Mouse (Mus musculus) MEL (cell line): Measurements from ENCODE around the gene Arl8a. TPM values are rescaled to one million over a fixed set of nuclear protein-coding genes. Genes with fewer than 3 reads are reported as not detected.
"Not testable (repeated sequence)": the region's sequence is repeated elsewhere in the genome, so short reads cannot be mapped to it uniquely, and the experiment has no call there.

Experiments used
- DNase-seq: peaks from one replicate; pipeline ENCODE4 v3.0.0; 2011; ENCODE audit warnings: low read depth, low spot score
- H3K27ac ChIP-seq: 2 replicates; pipeline ENCODE4 v1.5.1; 2012; ENCODE audit warnings: low read depth, mild to moderate bottlenecking, control low read depth, low read length, moderate library complexity; ENCODE audit not compliant: control insufficient read depth
- H3K27me3 ChIP-seq, 2 experiments: fragments of 150-350 bp in 1 of 2; sonication (generic) in 1 of 2; 2 replicates each; pipeline ENCODE4 v1.6.1; 2012; ENCODE audit warnings: low read length in 2 of 2, mild to moderate bottlenecking in 2 of 2, improper control_type of control experiment in 1 of 2, moderate library complexity in 1 of 2; ENCODE audit not compliant: insufficient read depth in 2 of 2, control insufficient read depth in 1 of 2
- H3K36me3 ChIP-seq, 2 experiments: 2 replicates each; pipeline ENCODE4 v1.6.1; 2012 to 2014; ENCODE audit warnings: low read length in 2 of 2, improper control_type of control experiment in 1 of 2, inconsistent platforms in 1 of 2, mild to moderate bottlenecking in 1 of 2; ENCODE audit not compliant: insufficient read depth in 2 of 2, control insufficient read depth in 1 of 2
- H3K4me1 ChIP-seq, 2 experiments: fragments of 150-350 bp in 1 of 2; sonication (generic) in 1 of 2; 2 replicates each; pipeline ENCODE4 v1.6.1; 2012; ENCODE audit warnings: low read length in 2 of 2, improper control_type of control experiment in 1 of 2, mild to moderate bottlenecking in 1 of 2; ENCODE audit not compliant: insufficient read depth in 2 of 2, control insufficient read depth in 1 of 2
- H3K4me3 ChIP-seq, 2 experiments: fragments of 150-350 bp in 1 of 2; sonication (generic) in 1 of 2; 2 replicates each; pipeline ENCODE4 v1.5.1; 2012; ENCODE audit warnings: low read depth in 2 of 2, low read length in 2 of 2, mild to moderate bottlenecking in 2 of 2, moderate library complexity in 2 of 2, control low read depth in 1 of 2, improper control_type of control experiment in 1 of 2; ENCODE audit not compliant: control insufficient read depth in 1 of 2, insufficient read depth in 1 of 2
- H3K79me2 ChIP-seq: 2 replicates; pipeline ENCODE4 v1.6.1; 2012; ENCODE audit warnings: mild to moderate bottlenecking, low read length, moderate library complexity; ENCODE audit not compliant: control insufficient read depth, poor library complexity, insufficient read depth
- H3K9ac ChIP-seq: 2 replicates; pipeline ENCODE4 v1.6.1; 2012; ENCODE audit warnings: low read depth, mild to moderate bottlenecking, control low read depth, low read length, moderate library complexity; ENCODE audit not compliant: control insufficient read depth, poor library complexity, severe bottlenecking
- H3K9me3 ChIP-seq: fragments of 150-350 bp; sonication (generic); replicated peaks from 2 replicates; pipeline ENCODE4 v1.6.1; 2012; ENCODE audit warnings: mild to moderate bottlenecking, low read length, improper control_type of control experiment, moderate library complexity; ENCODE audit not compliant: insufficient read depth
- BHLHE40 ChIP-seq: IDR thresholded peaks from 2 replicates; pipeline ENCODE4 v1.6.1; 2012; ENCODE audit warnings: low read depth, mild to moderate bottlenecking, inconsistent platforms, low read length, improper control_type of control experiment, borderline replicate concordance
- CHD1 ChIP-seq: IDR thresholded peaks from 2 replicates; pipeline ENCODE4 v1.6.1; 2012; ENCODE audit warnings: low read depth, mild to moderate bottlenecking, inconsistent platforms, low read length, improper control_type of control experiment
- CTCF ChIP-seq, 3 experiments: IDR thresholded peaks in 2 of 3; conservative IDR thresholded peaks in 1 of 3; 2 replicates each; pipeline ENCODE4 v1.5.1; 2011 to 2012; ENCODE audit warnings: low read length in 3 of 3, low read depth in 2 of 3, mild to moderate bottlenecking in 2 of 3, improper control_type of control experiment in 1 of 3, inconsistent platforms in 1 of 3, mixed read lengths in 1 of 3, moderate library complexity in 1 of 3; ENCODE audit not compliant: control insufficient read depth in 1 of 3, insufficient read depth in 1 of 3, poor library complexity in 1 of 3, severe bottlenecking in 1 of 3
- JUND ChIP-seq: IDR thresholded peaks from 2 replicates; pipeline ENCODE4 v1.6.1; 2011; ENCODE audit warnings: low read depth, mild to moderate bottlenecking, improper control_type of control experiment, low read length
- KAT2A ChIP-seq: conservative IDR thresholded peaks from 2 replicates; pipeline ENCODE4 v1.6.1; 2012; ENCODE audit warnings: low read depth, low read length, improper control_type of control experiment, inconsistent platforms
- MAX ChIP-seq: IDR thresholded peaks from 2 replicates; pipeline ENCODE4 v1.6.1; 2011; ENCODE audit warnings: low read length, improper control_type of control experiment
- MXI1 ChIP-seq: IDR thresholded peaks from 2 replicates; pipeline ENCODE4 v1.6.1; 2011; ENCODE audit warnings: mild to moderate bottlenecking, low read depth, low read length, improper control_type of control experiment
- MYC ChIP-seq: IDR thresholded peaks from 2 replicates; pipeline ENCODE4 v1.6.1; 2011; ENCODE audit warnings: low read depth, mild to moderate bottlenecking, low read length, improper control_type of control experiment, moderate library complexity
- NELFE ChIP-seq: IDR thresholded peaks from 2 replicates; pipeline ENCODE4 v1.6.1; 2011; ENCODE audit warnings: low read depth, low read length, improper control_type of control experiment
- POLR2AphosphoS2 ChIP-seq: IDR thresholded peaks from 2 replicates; pipeline ENCODE4 v1.6.1; 2011; ENCODE audit warnings: low read length, improper control_type of control experiment
- POLR2AphosphoS5 ChIP-seq: IDR thresholded peaks from 2 replicates; pipeline ENCODE4 v1.6.1; 2012; ENCODE audit warnings: low read depth, borderline replicate concordance, mild to moderate bottlenecking, inconsistent platforms, low read length, moderate library complexity, mixed read lengths
- RAD21 ChIP-seq: IDR thresholded peaks from 2 replicates; pipeline ENCODE4 v1.6.1; 2011; ENCODE audit warnings: mild to moderate bottlenecking, low read depth, low read length, improper control_type of control experiment
- RCOR1 ChIP-seq: IDR thresholded peaks from 2 replicates; pipeline ENCODE4 v1.6.1; 2012; ENCODE audit warnings: low read depth, mild to moderate bottlenecking, inconsistent platforms, low read length, improper control_type of control experiment
- SIN3A ChIP-seq: IDR thresholded peaks from 2 replicates; pipeline ENCODE4 v1.6.1; 2012; ENCODE audit warnings: low read length, improper control_type of control experiment, inconsistent platforms
- SMC3 ChIP-seq: IDR thresholded peaks from 2 replicates; pipeline ENCODE4 v1.6.1; 2011; ENCODE audit warnings: low read depth, low read length, improper control_type of control experiment
- TAL1 ChIP-seq: IDR thresholded peaks from 2 replicates; pipeline ENCODE4 v1.6.1; 2012; ENCODE audit warnings: mild to moderate bottlenecking, inconsistent platforms, low read length, moderate library complexity, mixed read lengths
- TBP ChIP-seq: IDR thresholded peaks from 2 replicates; pipeline ENCODE4 v1.8.0; 2011; ENCODE audit warnings: low read depth, low read length, improper control_type of control experiment
- UBTF ChIP-seq: IDR thresholded peaks from 2 replicates; pipeline ENCODE4 v1.6.1; 2012; ENCODE audit warnings: low read depth, mild to moderate bottlenecking, inconsistent platforms, low read length, improper control_type of control experiment, moderate library complexity, borderline replicate concordance; ENCODE audit not compliant: insufficient read depth
- USF1 ChIP-seq: IDR thresholded peaks from 2 replicates; pipeline ENCODE4 v1.6.1; 2014; ENCODE audit warnings: low read depth, mild to moderate bottlenecking, inconsistent platforms, low read length, improper control_type of control experiment, moderate library complexity
- ZC3H11A ChIP-seq: IDR thresholded peaks from 2 replicates; pipeline ENCODE4 v1.6.1; 2012; ENCODE audit warnings: low read depth, mild to moderate bottlenecking, inconsistent platforms, low read length, improper control_type of control experiment
- ZMIZ1 ChIP-seq: IDR thresholded peaks from 2 replicates; pipeline ENCODE4 v1.6.1; 2012; ENCODE audit warnings: low read depth, mild to moderate bottlenecking, inconsistent platforms, low read length, improper control_type of control experiment, moderate library complexity
- polyA plus RNA-seq, 2 experiments: library from polyadenylated mRNA; stranded (reverse) in 1 of 2; unstranded in 1 of 2; fragments of >175 nt in 1 of 2; fragments of >200 nt in 1 of 2; gene quantifications; 2 replicates each; pipeline versions ENCODE4 v1.2.1 to v1.2.4; 2012; ENCODE audit warnings: low replicate concordance in 2 of 2, low read depth in 1 of 2; ENCODE audit not compliant: insufficient read length in 2 of 2, insufficient read depth in 1 of 2, missing spikeins in 1 of 2
- total RNA-seq: library from RNA; depleted of rRNA; stranded (reverse); fragments of 300-350 nt; gene quantifications from 2 replicates; pipeline ENCODE4 v1.2.3, GENCODE M21; 2012

Arl8a gene
- total and polyA plus RNA-seq, 3 experiments = 8.0 to 47.7 TPM; not detected in 1

DNA sequence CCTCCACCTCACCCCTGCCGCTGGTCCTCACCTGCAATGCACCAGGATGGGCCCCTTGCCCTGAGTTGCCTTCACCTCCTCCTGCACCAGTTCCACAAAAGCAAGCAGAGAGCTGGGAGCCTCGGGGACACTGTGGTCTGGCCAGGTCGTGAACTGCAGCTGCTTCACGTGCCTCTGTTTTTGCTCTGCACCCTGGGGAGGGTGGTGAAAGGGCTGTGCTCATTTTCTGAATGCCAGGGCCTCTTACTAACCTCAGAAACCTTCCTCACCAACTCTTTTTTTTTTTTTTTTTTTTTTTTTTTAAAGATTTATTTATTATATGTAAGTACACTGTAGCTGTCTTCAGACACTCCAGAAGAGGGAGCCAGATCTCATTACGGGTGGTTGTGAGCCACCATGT is 35.4 kb upstream of the Arl8a start:
- not testable (repeated sequence) for H3K27me3 ChIP-seq, H3K9me3 ChIP-seq, H3K79me2 ChIP-seq, H3K4me3 ChIP-seq, DNase-seq, H3K9ac ChIP-seq, H3K27ac ChIP-seq, H3K4me1 ChIP-seq, H3K36me3 ChIP-seq

- Histone ChIP-seq H3K79me2 (no peaks in the 10 kb centered on the region), H3K36me3 (no peaks in the 10 kb centered on the region; a peak in 1 of 4 replicates), H3K27me3 (no peaks in the 10 kb centered on the region)
- peak; percentile 66 for DNase-seq
- TF ChIP-seq CTCF (IDR thresholded peaks at IDR 0.05 in 2 of 3, conservative IDR thresholded peaks at IDR 0.05 in 1 of 3; ENCODE audit: control insufficient read depth in 1 of 3, insufficient read depth in 1 of 3, low read depth in 2 of 3, low read length in 3 of 3, poor library complexity in 1 of 3, severe bottlenecking in 1 of 3) = peak; percentile 79 to 92 (median 90)
- peak; percentile 64 for TF ChIP-seq SMC3
- no peak for TF ChIP-seq RCOR1
- TF ChIP-seq TBP = no peak
- no peak for TF ChIP-seq POLR2AphosphoS2
- peak; percentile 71 for TF ChIP-seq USF1
- no peak for TF ChIP-seq JUND
- TF ChIP-seq ZC3H11A = no peak
- no peak for TF ChIP-seq BHLHE40
- TF ChIP-seq MXI1 = no peak
- no peak for TF ChIP-seq SIN3A
- TF ChIP-seq POLR2AphosphoS5 = no peak
- TF ChIP-seq UBTF = no peak
- no peak for TF ChIP-seq TAL1
- no peak for TF ChIP-seq ZMIZ1
- 0 out of 2 replicates have a peak, but pooled peaks have one; percentile 27 for TF ChIP-seq MAX
- TF ChIP-seq MYC = no peak
- TF ChIP-seq CHD1 = no peak
- no peak for TF ChIP-seq KAT2A
- peak; percentile 31 for TF ChIP-seq RAD21
- no peak for TF ChIP-seq NELFE
- TF ChIP-seq, all 39 proteins: peak for 5
- Histone ChIP-seq H3K27ac (no peak overlapping the region), H3K9me3 (no peaks in the 10 kb centered on the region), H3K9ac (no peak overlapping the region), H3K4me1 (no peaks in the 10 kb centered on the region), H3K4me3 (no peak overlapping the region)
Observed at GRCm38 (mm10) chr1:135112661-135113060, 34.0 kb upstream of the Arl8a start.
